Comparison of ENCODE assay signal across 16 mouse cellular contexts in genomic region chr13:36259754-36260153, GRCm38 (mm10).
"Had no signal": no experiment of that assay in that cellular context is flagged by ENCODE, and none has a peak within 500 bp of the region (broad histone marks: within the 10 kb centered on the region; RNA-seq: fewer than 3 reads in every experiment).

No protein-coding gene starts in this region.

- DNase-seq: kidney, adult 2 months; kidney, postnatal 25 days; layer of hippocampus, adult 9-11 months; lung, adult 2 months; lung, postnatal 14 days; lung, postnatal 4 days; midbrain, embryonic 14.5 days; right cerebral cortex, postnatal 25 days; spleen, adult 18-20 months; thymus, postnatal 25 days had no signal

- H3K27ac ChIP-seq: kidney, postnatal 0 days; layer of hippocampus, adult 2 months; liver, embryonic 14.5 days; stomach, embryonic 15.5 days had no signal

- H3K4me3 ChIP-seq: layer of hippocampus, adult 2 months; stomach, embryonic 15.5 days had no signal

- H3K27me3 ChIP-seq: stomach, embryonic 15.5 days had no signal

- H3K4me1 ChIP-seq: stomach, embryonic 15.5 days had no signal

- ATAC-seq: intestine, postnatal 0 days had no signal

- H3K9me3 ChIP-seq: stomach, embryonic 15.5 days had no signal

- H3K9ac ChIP-seq: liver, embryonic 14.5 days; stomach, embryonic 15.5 days had no signal

- H3K4me2 ChIP-seq: midbrain, embryonic 11.5 days; stomach, embryonic 15.5 days had no signal

- H3K36me3 ChIP-seq: stomach, embryonic 15.5 days had no signal
